Mouse (Mus musculus): ENCODE measurements around the gene Ntmt1. TPM values are rescaled to one million over a fixed set of nuclear protein-coding genes. Genes with fewer than 3 reads are reported as not detected.

Ntmt1 gene
- total RNA-seq, 1 experiment from 2014 or later: 13.3 TPM

- no peak for ATAC-seq (ENCODE audit: extremely low read depth, insufficient number of reproducible peaks, low FRiP score, poor library complexity, severe bottlenecking)
These were observed 25.0 kb upstream of the Ntmt1 start for GRCm38 (mm10) chr2:30782312-30783290.

GRCm38 (mm10) chr2:30783346-30783745, 24.3 kb upstream of the Ntmt1 start:
- no peak for ATAC-seq (ENCODE audit: extremely low read depth, insufficient number of reproducible peaks, low FRiP score, poor library complexity, severe bottlenecking)

GRCm38 (mm10) chr2:30784078-30784994, 23.3 kb upstream of the Ntmt1 start:
- ATAC-seq (ENCODE audit: extremely low read depth, insufficient number of reproducible peaks, low FRiP score, poor library complexity, severe bottlenecking): no peak

GRCm38 (mm10) chr2:30787466-30787865, 20.2 kb upstream of the Ntmt1 start:
- no peak for ATAC-seq (ENCODE audit: extremely low read depth, insufficient number of reproducible peaks, low FRiP score, poor library complexity, severe bottlenecking)

GRCm38 (mm10) chr2:30792061-30792460, 15.6 kb upstream of the Ntmt1 start:
- ATAC-seq (ENCODE audit: extremely low read depth, insufficient number of reproducible peaks, low FRiP score, poor library complexity, severe bottlenecking): no peak

- ATAC-seq (ENCODE audit: extremely low read depth, insufficient number of reproducible peaks, low FRiP score, poor library complexity, severe bottlenecking): peak; percentile 73
These were observed 13.2 kb upstream of the Ntmt1 start for GRCm38 (mm10) chr2:30794179-30795108.

GRCm38 (mm10) chr2:30795271-30795888, 12.2 kb upstream of the Ntmt1 start:
- ATAC-seq (ENCODE audit: extremely low read depth, insufficient number of reproducible peaks, low FRiP score, poor library complexity, severe bottlenecking): no peak

GRCm38 (mm10) chr2:30795889-30796275, 11.7 kb upstream of the Ntmt1 start:
- ATAC-seq (ENCODE audit: extremely low read depth, insufficient number of reproducible peaks, low FRiP score, poor library complexity, severe bottlenecking): no peak

GRCm38 (mm10) chr2:30796382-30796781, 11.2 kb upstream of the Ntmt1 start:
- ATAC-seq (ENCODE audit: extremely low read depth, insufficient number of reproducible peaks, low FRiP score, poor library complexity, severe bottlenecking): peak; percentile 36; the same call in 1 of the 2 replicates

GRCm38 (mm10) chr2:30799456-30799855, 8.2 kb upstream of the Ntmt1 start:
- ATAC-seq (ENCODE audit: extremely low read depth, insufficient number of reproducible peaks, low FRiP score, poor library complexity, severe bottlenecking): no peak

GRCm38 (mm10) chr2:30800671-30801066, 7.0 kb upstream of the Ntmt1 start:
- no peak for ATAC-seq (ENCODE audit: extremely low read depth, insufficient number of reproducible peaks, low FRiP score, poor library complexity, severe bottlenecking)

- no peak for ATAC-seq (ENCODE audit: extremely low read depth, insufficient number of reproducible peaks, low FRiP score, poor library complexity, severe bottlenecking)
These were observed 6.4 kb upstream of the Ntmt1 start for GRCm38 (mm10) chr2:30801067-30801852.

- no peak for ATAC-seq (ENCODE audit: extremely low read depth, insufficient number of reproducible peaks, low FRiP score, poor library complexity, severe bottlenecking)
These were observed 4.0 kb upstream of the Ntmt1 start, which contains the start of gene 1700001O22Rik for GRCm38 (mm10) chr2:30803604-30804003. TSS of gene 1700001O22Rik (minus strand) at chr2:30803661.

- no peak for ATAC-seq (ENCODE audit: extremely low read depth, insufficient number of reproducible peaks, low FRiP score, poor library complexity, severe bottlenecking)
These were observed 1.6 kb upstream of the Ntmt1 start for GRCm38 (mm10) chr2:30805983-30806382.

- no peak for ATAC-seq (ENCODE audit: extremely low read depth, insufficient number of reproducible peaks, low FRiP score, poor library complexity, severe bottlenecking)
These were observed 429 bp upstream of the Ntmt1 start for GRCm38 (mm10) chr2:30807147-30807647.

GRCm38 (mm10) chr2:30808296-30808655, 650 bp downstream of the Ntmt1 start:
- ATAC-seq (ENCODE audit: extremely low read depth, insufficient number of reproducible peaks, low FRiP score, poor library complexity, severe bottlenecking): no peak

GRCm38 (mm10) chr2:30809503-30809902, 1.9 kb downstream of the Ntmt1 start:
- ATAC-seq (ENCODE audit: extremely low read depth, insufficient number of reproducible peaks, low FRiP score, poor library complexity, severe bottlenecking): no peak

All from neutrophil, adult 5-6 weeks (primary cell).